Mouse (Mus musculus) bone marrow macrophage, adult 2 months (primary cell): ENCODE data around the gene Gjb3.

Experiments
- CTCF ChIP-seq: IDR thresholded peaks from 2 replicates; pipeline ENCODE4 v1.5.1; 2012; ENCODE audit warnings: low read depth, mild to moderate bottlenecking, low read length, moderate library complexity
- POLR2A ChIP-seq: IDR thresholded peaks from 2 replicates; pipeline ENCODE4 v1.6.1; 2012; ENCODE audit warnings: mild to moderate bottlenecking, low read depth, low read length, borderline replicate concordance

- no peak for TF ChIP-seq CTCF
- no peak for TF ChIP-seq POLR2A
These were observed 21.9 kb upstream of the Gjb3 start for GRCm38 (mm10) chr4:127352594-127352993.
